Mouse (Mus musculus) CD8-positive naive resting alpha-beta T cell, adult 2 months (primary cell): Measurements from ENCODE around the gene Them4.

Source experiments
- DNase-seq, 2 experiments: peaks; one replicate each; pipeline ENCODE4 v3.0.0; 2022; ENCODE audit warnings: low read depth in 2 of 2, low spot score in 2 of 2

Gene Them4

DNA sequence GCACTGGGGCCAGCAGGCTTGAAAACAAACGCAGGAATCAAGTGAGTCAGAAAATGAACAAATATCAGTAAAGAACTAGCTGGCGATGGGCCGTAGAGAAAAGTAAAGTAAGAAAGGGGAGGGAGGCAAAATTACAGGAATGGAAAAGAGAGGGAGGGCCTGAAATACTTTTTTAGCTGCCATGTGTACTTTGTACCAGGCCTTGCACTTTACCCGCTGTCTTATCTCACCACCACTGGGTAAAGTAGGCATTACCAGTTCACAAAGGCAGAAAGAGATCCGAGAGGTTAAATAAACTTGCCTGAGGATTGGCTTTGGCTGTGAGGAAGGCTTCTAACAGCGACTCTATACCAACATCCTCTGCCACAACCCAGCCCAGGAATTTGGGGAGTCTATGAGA is 57.6 kb downstream of the Them4 start:
- no peak for DNase-seq

- no peak for DNase-seq
Measured at GRCm38 (mm10) chr3:94368631-94369030, 58.7 kb downstream of the Them4 start.

- DNase-seq, result no peak
Measured at GRCm38 (mm10) chr3:94369709-94370108, 59.8 kb downstream of the Them4 start.

DNA sequence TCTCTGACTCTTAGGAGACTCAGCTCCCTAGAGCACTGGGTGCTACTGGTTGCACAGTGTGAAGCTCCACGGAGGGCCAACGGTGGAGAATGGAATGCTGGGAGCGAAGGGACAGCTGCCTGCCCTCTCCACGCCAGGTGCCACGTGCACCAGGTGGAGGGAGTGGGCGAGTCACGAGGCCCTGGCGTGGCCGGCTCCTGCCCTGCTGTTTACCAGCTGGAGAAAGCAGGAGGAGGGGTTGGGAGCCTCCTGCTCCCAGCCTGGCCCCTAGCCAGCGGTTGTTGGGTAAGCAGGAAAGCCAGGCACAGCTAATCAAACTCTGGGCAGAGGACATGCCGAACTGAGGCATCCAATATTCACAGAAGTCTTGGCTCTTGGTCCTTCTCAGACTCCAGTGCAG is 61.7 kb downstream of the Them4 start:
- DNase-seq, result no peak

DNA sequence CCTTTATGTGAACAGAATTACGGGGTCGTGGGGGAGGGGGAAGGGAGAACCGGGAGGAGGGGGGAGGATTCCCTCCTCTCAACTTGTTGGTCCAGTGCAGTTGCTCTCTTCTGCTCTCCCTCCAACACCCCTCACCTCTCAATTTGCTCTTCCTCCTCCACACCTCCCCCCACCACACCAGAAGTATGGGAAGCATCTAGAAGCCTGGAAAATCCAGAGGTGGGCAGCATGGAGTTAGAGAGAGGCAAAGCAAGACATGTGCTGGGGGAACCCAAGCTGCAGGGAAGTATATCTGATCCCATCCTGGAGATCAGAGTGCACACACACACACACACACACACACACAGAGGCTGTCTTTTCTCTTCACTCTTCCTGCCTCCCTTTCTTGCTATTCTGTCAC is 62.1 kb downstream of the Them4 start:
- DNase-seq, result no peak

DNA sequence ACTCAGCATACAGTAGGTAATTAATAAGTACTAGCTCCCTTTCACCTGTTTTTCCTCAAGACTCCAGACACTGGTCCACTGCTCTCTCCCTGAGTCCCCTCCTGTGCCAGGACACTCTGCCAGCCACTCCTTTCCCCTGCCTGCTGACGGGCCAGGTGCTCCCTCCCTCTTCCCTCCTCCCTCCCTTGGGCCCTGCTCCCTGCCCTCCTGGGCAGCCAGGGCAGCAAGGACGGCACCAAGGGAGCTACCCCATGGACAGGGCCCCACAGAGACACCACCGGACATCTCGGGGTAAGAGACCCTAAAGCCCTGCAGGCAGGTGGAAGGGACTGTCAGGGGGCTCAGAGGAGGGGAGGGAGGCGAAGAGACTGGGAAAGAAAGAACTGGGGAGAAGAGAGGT is 62.8 kb downstream of the Them4 start, which contains the start of gene Rorc:
Rorc (plus strand) TSS at position 154 of the 400 bp plus-strand sequence.
- no peak for DNase-seq

DNA sequence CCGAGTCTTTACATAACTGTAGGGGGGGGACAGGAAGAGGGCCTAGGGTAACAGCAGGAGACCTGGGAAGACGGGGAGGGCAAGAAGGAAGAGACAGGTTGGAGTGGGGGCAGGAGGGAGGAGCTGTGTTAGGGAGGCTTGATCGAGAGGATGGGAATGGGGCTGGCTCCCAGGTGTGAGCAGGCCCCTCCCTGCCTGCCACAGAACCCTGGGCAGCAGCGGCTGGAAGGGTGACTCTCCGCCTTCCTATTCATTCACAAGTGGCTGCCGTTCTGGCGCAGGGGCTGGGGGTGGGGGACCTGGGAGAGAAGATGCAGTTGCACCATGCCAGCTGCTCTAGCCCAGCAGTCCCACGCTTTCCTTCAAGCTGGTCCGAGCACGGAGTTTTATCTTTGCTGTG is 63.2 kb downstream of the Them4 start:
- DNase-seq, result no peak

GRCm38 (mm10) chr3:94373597-94374011 is 63.7 kb downstream of the Them4 start:
- DNase-seq, result no peak

- no peak for DNase-seq
Measured at GRCm38 (mm10) chr3:94374636-94375035, 64.7 kb downstream of the Them4 start.

DNA sequence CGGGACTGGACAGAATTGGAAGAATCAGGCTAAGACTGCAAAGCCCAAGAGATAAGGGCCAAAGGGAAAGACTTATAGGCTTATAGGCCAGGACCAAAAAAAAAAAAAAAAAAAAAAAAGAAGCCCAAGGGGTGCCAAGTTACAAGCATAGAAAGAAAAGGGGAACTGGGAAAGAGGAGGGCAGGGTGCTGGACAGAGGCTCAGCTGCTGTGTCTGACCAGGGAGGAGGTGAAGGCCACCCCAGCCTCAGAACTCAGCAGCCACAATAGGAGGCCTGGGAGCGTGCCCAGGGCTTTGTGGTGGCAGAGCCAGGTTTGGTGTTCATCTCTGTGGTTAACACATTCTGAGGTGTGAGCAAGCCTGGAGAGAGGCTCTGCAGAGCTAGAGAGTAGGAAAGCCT is 65.3 kb downstream of the Them4 start:
- no peak for DNase-seq

- no peak for DNase-seq
Measured at GRCm38 (mm10) chr3:94375861-94376260, 66.0 kb downstream of the Them4 start.

- DNase-seq, result no peak
Measured at GRCm38 (mm10) chr3:94377028-94377923, 67.4 kb downstream of the Them4 start.

DNA sequence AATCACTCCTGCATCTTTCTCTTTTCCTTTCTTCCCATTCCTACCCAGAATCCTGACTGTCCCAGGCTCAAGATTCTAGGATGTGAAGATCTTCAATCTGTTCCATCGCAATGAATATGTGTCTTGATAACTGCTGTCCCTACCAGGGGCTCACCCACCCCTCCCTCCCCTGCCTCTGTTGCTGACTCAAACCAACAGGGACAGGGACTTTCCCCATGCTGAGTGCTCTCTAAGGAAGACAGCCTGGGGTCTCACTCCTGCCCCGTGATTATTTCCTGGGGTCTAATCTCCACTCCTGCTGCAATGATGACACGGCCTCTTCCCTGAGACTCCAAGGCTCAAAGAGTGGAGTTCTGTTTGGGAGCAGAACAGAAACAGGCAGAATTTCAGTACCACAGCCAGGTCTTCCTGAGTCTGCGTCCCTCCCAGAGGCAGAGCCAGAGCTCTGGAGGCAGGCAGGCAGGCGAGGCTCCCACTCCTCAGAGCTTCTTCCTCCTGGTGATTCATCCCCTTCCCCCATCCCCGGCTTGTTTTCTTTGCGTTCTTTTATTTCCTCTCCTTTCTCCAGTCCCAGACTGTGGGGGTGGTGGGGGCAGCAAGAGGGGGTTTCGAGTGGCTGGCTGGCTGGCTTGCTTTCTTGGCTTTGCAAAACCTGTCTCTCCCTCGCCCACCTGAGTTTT is 70.1 kb downstream of the Them4 start:
- DNase-seq, result no peak
